ENCODE assay signal across 9 mouse cellular contexts in the genomic region with DNA sequence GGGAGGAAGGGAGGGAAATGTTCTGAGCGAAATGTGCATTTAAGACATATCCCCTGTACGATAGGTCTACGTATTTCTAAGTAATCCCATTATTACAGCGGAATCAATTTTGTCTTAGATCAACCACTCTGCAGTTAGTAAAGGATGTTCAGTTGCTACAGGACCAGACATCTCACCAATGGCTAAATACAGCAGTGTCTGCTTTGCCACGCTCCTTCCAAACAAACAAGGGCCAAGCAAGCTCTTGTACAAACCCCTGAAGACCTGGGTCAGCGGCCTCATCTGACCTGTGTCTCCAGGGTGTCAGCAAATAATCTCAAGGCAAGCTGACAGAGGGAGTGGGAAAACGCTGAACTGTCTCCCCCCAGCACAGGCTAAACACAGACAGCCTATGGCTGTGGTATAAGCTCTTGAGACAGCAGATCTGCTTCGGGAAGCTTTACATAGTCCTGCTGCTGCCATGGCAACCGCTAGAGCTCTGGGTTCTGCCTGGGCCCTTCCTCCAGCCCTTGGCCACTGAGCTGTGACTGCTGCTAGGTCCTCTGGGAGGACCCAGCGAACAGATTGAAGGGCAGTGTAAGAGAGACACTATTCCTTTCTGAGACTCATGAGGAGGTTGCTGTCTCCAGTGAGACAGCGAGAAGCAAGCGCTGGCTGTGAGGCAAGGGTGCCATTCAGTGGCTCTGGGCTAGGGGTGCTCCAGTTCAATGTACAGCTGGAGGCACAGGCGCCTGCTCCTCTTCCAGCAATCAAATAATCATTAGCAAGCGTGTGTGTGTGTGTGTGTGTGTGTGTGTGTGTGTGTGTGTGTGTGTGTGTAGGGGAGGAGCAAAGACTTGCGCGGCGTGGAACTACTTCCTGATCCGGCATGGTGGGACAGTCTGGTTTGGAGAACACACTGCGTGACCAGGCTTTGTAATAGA. TPM values are rescaled to one million over a fixed set of nuclear protein-coding genes. Genes with fewer than 3 reads are reported as not detected.
DNase-seq lines count a peak whose midpoint lies in the region; ATAC-seq and TF ChIP-seq lines count a peak whose summit lies in the region.
"Had no signal": no experiment of that assay in that cellular context is flagged by ENCODE, and none has a peak within 500 bp of the region (broad histone marks: within the 10 kb centered on the region; RNA-seq: fewer than 3 reads in every experiment).

No protein-coding gene starts in this region.

- 0 out of 2 replicates have a peak, but pooled peaks cover 4% of the 10 kb centered on the region for H3K4me1 ChIP-seq in intestine, postnatal 0 days (replicated peaks; ENCODE audit: control insufficient read depth, insufficient read depth, low read length)
- 0 out of 2 replicates have a peak, but pooled peaks cover 2% of the 10 kb centered on the region for H3K4me1 ChIP-seq in neural tube, embryonic 11.5 days (ENCODE audit: control insufficient read depth, insufficient read depth, low read length)

- H3K36me3 ChIP-seq in intestine, postnatal 0 days (ENCODE audit: control insufficient read depth, insufficient read depth), result no peaks in the 10 kb centered on the region
- no peaks in the 10 kb centered on the region for H3K36me3 ChIP-seq in neural tube, embryonic 11.5 days (ENCODE audit: control insufficient read depth, insufficient read depth, low read length)

- DNase-seq in R1 (ENCODE audit: low read depth, low spot score), result peak; percentile 88
- DNase-seq in cerebellum, adult 8-10 months, result peak; percentile 22
- DNase-seq in left cerebral cortex, postnatal 14 days (ENCODE audit: low spot score in 2 of 2), result peak; percentile 80 to 91
- peak; percentile 89 for DNase-seq in neural tube, embryonic 11.5 days (ENCODE audit: low spot score)
- DNase-seq in yolk sac, embryonic 10.5 days (ENCODE audit: low spot score), result peak; percentile 73
- DNase-seq in c-Kit-positive CD71-positive TER-119-positive erythroid progenitor cells, embryonic 14.5 days (ENCODE audit: low spot score), result no peak

- no peak overlapping the region; the same call in 1 of the 2 replicates for H3K27ac ChIP-seq in intestine, postnatal 0 days (ENCODE audit: low read depth, low read length)
- peak overlapping the region; percentile 85 for H3K27ac ChIP-seq in neural tube, embryonic 11.5 days (ENCODE audit: low read depth, low read length)
- H3K27ac ChIP-seq: macrophage had no signal

- intact Hi-C loops in left cerebral cortex, postnatal 14 days (cut with DNase I), result loop anchor here (2.0 kb wide), 1 partner anchor 35 kb away; no protein-coding TSS in a partner anchor

- peak; percentile 29; the same call in 1 of the 2 replicates for TF ChIP-seq CTCF in intestine, postnatal 0 days (IDR thresholded peaks at IDR 0.05; ENCODE audit: low read depth)

- no peak overlapping the region for H3K9ac ChIP-seq in intestine, postnatal 0 days (ENCODE audit: low read depth, low read length)
- H3K9ac ChIP-seq in neural tube, embryonic 11.5 days (ENCODE audit: low read length), result no peak overlapping the region

- peak overlapping the region; percentile 45 for H3K4me2 ChIP-seq in intestine, postnatal 0 days (replicated peaks; ENCODE audit: low read depth)
- peak overlapping the region; percentile 41 for H3K4me2 ChIP-seq in neural tube, embryonic 11.5 days (ENCODE audit: low read depth)

- 36% methylated on average over 19 of the region's 19 CpGs for WGBS in intestine, postnatal 0 days
- 31% methylated on average over 19 of the region's 19 CpGs for WGBS in neural tube, embryonic 11.5 days

- no peak overlapping the region for H3K4me3 ChIP-seq in intestine, postnatal 0 days (ENCODE audit: low read depth, low read length)
- H3K4me3 ChIP-seq in neural tube, embryonic 11.5 days (ENCODE audit: low read depth, low read length), result peak overlapping the region; percentile 1; the same call in 1 of the 2 replicates

- no peaks in the 10 kb centered on the region for H3K27me3 ChIP-seq in intestine, postnatal 0 days (replicated peaks; ENCODE audit: control insufficient read depth, insufficient read depth, low read length)
- H3K27me3 ChIP-seq in neural tube, embryonic 11.5 days (ENCODE audit: control insufficient read depth, insufficient read depth, low read length), result no peaks in the 10 kb centered on the region

- peak; percentile 91 for ATAC-seq in frontal cortex, adult (ENCODE audit: low TSS enrichment)
- peak; percentile 63 for ATAC-seq in intestine, postnatal 0 days
- peak; percentile 96 for ATAC-seq in neural tube, embryonic 11.5 days (ENCODE audit: insufficient read depth, low FRiP score, low TSS enrichment)

- no peaks in the 10 kb centered on the region for H3K9me3 ChIP-seq in intestine, postnatal 0 days (ENCODE audit: control insufficient read depth)
- no peaks in the 10 kb centered on the region for H3K9me3 ChIP-seq in neural tube, embryonic 11.5 days (ENCODE audit: control insufficient read depth, low read length)

RNA-seq across cellular contexts. Expression of gene Trim9, which starts 20.2 kb away (rescaled TPM):
- polyA plus RNA-seq in intestine, postnatal 0 days (2015; fragmentation: Nextera tagmentation; extraction: Ambion mirVana), result 0.78 and 0.89 TPM in 2 replicates
- 100 to 1,000 TPM; 422 to 460 TPM for total RNA-seq in left cerebral cortex, postnatal 14 days (2021)
- polyA plus RNA-seq in neural tube, embryonic 11.5 days (2014; fragmentation: Nextera tagmentation; extraction: Ambion mirVana), result 24.6 and 27.4 TPM in 2 replicates

Comparison
In these comparisons a context has a peak if more than half of its experiments do, and no peak if none do; other contexts are left out.
1. RNA of gene Trim9, which starts 20.2 kb away (polyA plus RNA-seq): 24.6 to 27.4 TPM in neural tube, embryonic 11.5 days; 0.78 to 0.89 TPM in intestine, postnatal 0 days; every median in the first group is over 10 times any median in the second.
2. Peak in every context shown above with its lines, with median percentiles within 50 percentile points of each other: ATAC-seq.